Mouse (Mus musculus): ENCODE data around the gene Tat.

DNA sequence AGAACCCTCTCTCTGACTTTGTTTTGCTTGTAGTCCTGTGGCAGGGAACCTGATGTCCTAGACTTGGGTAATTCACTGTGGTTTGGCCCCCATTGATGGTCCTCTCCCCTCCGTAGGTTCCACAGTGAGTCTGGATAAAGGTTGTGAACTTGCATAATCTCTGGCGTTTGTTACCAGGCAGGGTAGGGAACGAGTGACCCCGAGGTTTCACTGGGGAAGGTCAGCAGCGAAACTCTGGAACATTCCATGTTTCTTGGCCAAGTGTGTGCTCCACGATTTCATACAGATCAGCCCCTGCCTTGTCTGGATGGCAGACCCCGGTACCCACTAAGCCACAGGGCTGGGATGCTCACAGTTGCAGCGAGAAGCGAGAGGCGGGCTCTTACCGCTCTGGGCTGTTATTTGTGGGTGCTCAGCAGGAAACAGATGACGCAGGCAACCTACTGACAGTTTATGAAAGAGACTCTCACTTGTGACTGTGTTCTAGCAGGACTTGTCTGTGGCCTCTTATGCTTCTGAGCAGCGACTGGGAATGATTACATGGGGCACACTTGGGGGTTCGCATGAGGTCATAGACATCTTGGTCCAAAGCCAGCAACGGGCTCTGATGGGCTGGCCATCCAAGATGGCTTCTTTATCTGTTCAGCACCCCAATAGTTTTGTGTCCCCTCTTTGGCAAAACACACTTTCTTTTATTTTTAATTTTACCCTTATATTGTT lies 7.7 kb upstream of the Tat start:
- TF ChIP-seq CTCF (IDR thresholded peaks at IDR 0.05; ENCODE audit: borderline replicate concordance, control insufficient read depth, extremely low read depth, insufficient read depth, low read length, poor library complexity) = no peak
- no peak for TF ChIP-seq POLR2A (IDR thresholded peaks at IDR 0.05; ENCODE audit: control insufficient read depth, extremely low read depth, insufficient read depth, low read length, poor library complexity)

Measured in thymus, adult 2 months (tissue).